Mouse (Mus musculus): ENCODE measurements at regions not wholly inside any gene's neighbourhood (a gene's known extent, or its start where the extent isn't known, plus 50 kb on each side); places are given as distances from the start of the nearest gene placed in this dataset.

- DNase-seq: no peak
These were observed 59.9 kb upstream of the Lrrn2 start for GRCm38 (mm10) chr1:132820136-132820535.

- DNase-seq: no peak
These were observed 61.8 kb upstream of the Lrrn2 start for GRCm38 (mm10) chr1:132818296-132818695.

GRCm38 (mm10) chr1:132817366-132817765, 62.7 kb upstream of the Lrrn2 start:
- DNase-seq: no peak

GRCm38 (mm10) chr1:132805543-132805942, 63.9 kb upstream of the Nfasc start:
- DNase-seq: no peak

GRCm38 (mm10) chr1:132803842-132804241, 62.2 kb upstream of the Nfasc start:
- no peak for DNase-seq

GRCm38 (mm10) chr1:132802380-132802779, 60.8 kb upstream of the Nfasc start:
- DNase-seq: no peak

GRCm38 (mm10) chr1:132800285-132800684, 58.7 kb upstream of the Nfasc start:
- no peak for DNase-seq

GRCm38 (mm10) chr1:132799258-132799657, 57.7 kb upstream of the Nfasc start:
- DNase-seq: peak in 1 of 2 experiments; percentile 4

- no peak for DNase-seq
These were observed 52.9 kb upstream of the Nfasc start for GRCm38 (mm10) chr1:132794462-132794861.

All from lung, adult 18-20 months (tissue).